Mouse (Mus musculus) gastrocnemius, adult 2 months (tissue): Measurements from ENCODE around the gene Fam71f1. TPM values are rescaled to one million over a fixed set of nuclear protein-coding genes. Genes with fewer than 3 reads are reported as not detected.

Experiments
- DNase-seq: peaks from one replicate; pipeline ENCODE4 v3.0.0; 2022
- H3K27ac ChIP-seq: fragments of 200-600 bp; 2 replicates; pipeline ENCODE4 v1.8.1; 2022; ENCODE audit warnings: mild to moderate bottlenecking
- H3K4me3 ChIP-seq: fragments of 200-600 bp; 2 replicates; pipeline ENCODE4 v1.8.1; 2022; ENCODE audit warnings: mild to moderate bottlenecking, moderate library complexity
- CTCF ChIP-seq: fragments of 200-600 bp; IDR thresholded peaks from 2 replicates; pipeline ENCODE4 v1.8.1; 2022; ENCODE audit warnings: antibody characterized with exemption, mild to moderate bottlenecking, moderate library complexity
- intact Hi-C: fragments of 180-260 bp; cut with DNase I; formaldehyde crosslinking; loops from one replicate; pipeline ENCODE4 v1.15.1; 2025
- long read RNA-seq, 2 experiments: library from polyadenylated mRNA; stranded (forward); transcript quantifications; one replicate each; pipeline ENCODE4 v2.0.0; 2021
- total RNA-seq, 2 experiments: library from RNA; stranded (reverse); gene quantifications; 2 replicates each; pipeline ENCODE4 v1.2.3; 2021

Fam71f1 gene
- not detected for total RNA-seq
- long read RNA-seq, experiment 1 = 0 reads
- long read RNA-seq, experiment 2 = 0 reads

GRCm38 (mm10) chr6:29318879-29319278, at the start of gene Fam71f1:
Fam71f1 (plus strand) TSS chr6:29319140.
- no peak within 1 kb of the TSS for H3K27ac ChIP-seq
- intact Hi-C loops = no loop called here
- no peak for DNase-seq

DNA sequence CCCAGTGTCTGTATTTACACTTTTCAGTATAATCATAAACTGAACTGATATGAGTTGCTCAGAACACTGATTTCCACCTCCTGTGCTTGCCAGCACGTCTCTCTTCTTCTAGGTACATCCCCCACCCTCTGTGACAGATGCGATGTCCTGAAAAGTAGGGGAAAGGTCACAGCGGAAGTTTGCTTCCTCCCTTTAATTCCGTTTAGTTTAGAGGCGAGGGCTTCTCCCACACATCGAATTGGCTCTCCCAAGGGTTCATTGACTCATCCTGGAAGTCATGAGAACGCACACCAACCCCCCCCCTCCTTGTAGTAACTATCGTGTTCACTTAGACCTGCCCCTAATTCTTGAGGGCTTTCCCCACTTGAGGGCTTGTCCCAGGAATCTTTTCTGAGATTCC, 48.0 kb upstream of the Fam71f1 start:
- TF ChIP-seq CTCF = no peak
- Histone ChIP-seq H3K4me3 (peak overlapping the region; percentile 68), H3K27ac (peak overlapping the region; percentile 71)
- DNase-seq = no peak
- intact Hi-C loops = loop anchor here (5.0 kb wide), 1 partner anchor 76 kb away; the partner anchor contains the start of gene Calu

More at GRCm38 (mm10) chr6:29318879-29319278, at the start of gene Fam71f1:
- H3K4me3 ChIP-seq = no peak within 1 kb of the TSS
- TF ChIP-seq CTCF = no peak

DNA sequence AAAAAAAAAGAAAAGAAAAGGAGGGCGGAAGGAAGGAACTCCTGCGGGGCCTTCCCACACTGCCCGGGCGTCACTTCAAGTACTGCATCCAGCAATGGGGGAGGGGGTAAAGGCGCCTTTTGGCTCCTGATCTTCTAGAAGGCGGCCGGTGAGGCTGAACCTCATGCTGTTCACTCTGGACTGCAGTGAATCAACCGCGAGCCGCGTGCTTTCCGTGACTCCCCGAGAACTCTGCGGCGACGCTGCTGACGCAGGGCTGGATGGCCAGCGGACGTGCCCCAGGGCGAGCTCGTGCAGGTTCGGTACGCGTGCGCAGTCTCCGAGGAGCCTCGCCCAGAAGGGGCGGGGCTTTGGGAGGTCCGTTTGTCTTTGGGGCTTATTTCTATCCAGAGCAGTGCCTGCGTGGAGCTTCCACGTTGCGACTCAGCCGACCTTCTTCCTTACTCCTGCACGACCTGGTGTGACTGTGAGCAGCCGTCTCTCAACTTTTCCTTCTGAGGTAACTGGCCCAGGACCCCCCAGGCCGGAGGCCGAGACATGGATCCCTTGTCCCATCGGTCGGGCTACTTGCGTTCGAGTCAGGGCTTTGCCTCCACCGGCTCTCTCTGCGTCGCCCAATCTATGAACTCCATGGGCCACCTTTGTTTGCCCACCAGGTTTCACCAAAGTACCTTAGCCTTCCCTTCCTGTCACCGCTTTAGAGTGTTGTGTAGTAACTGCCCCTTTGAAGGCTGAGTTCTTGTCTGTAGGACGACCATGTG, 46.4 kb upstream of the Fam71f1 start, which contains the start of gene Hilpda:
Gene Hilpda, plus strand, starts transcription at position 177 of the 761 bp plus-strand sequence.
- Histone ChIP-seq H3K4me3 (peak within 1 kb of the TSS; percentile 94), H3K27ac (peak within 1 kb of the TSS; percentile 95)
- DNase-seq = peak; percentile 96
- intact Hi-C loops = loop anchor here (1.0 to 5.0 kb wide), 2 partner anchors 67 to 75 kb away; partner anchors contain the start of gene Calu
- TF ChIP-seq CTCF = no peak

- H3K4me3 ChIP-seq = no peak overlapping the region
- no peak overlapping the region for H3K27ac ChIP-seq
- intact Hi-C loops = no loop called here
- DNase-seq = no peak
- TF ChIP-seq CTCF = no peak
These were observed 42.2 kb upstream of the Fam71f1 start for GRCm38 (mm10) chr6:29276746-29277145.

GRCm38 (mm10) chr6:29278513-29279267, 40.2 kb upstream of the Fam71f1 start:
- no peak overlapping the region for H3K4me3 ChIP-seq
- peak; percentile 41 for DNase-seq
- peak overlapping the region; percentile 56; the same call in 1 of the 2 replicates for H3K27ac ChIP-seq
- peak; percentile 75 for TF ChIP-seq CTCF
- intact Hi-C loops = loop anchor here (1.0 to 2.0 kb wide), 3 partner anchors 38 to 112 kb away; no protein-coding TSS in a partner anchor

DNA sequence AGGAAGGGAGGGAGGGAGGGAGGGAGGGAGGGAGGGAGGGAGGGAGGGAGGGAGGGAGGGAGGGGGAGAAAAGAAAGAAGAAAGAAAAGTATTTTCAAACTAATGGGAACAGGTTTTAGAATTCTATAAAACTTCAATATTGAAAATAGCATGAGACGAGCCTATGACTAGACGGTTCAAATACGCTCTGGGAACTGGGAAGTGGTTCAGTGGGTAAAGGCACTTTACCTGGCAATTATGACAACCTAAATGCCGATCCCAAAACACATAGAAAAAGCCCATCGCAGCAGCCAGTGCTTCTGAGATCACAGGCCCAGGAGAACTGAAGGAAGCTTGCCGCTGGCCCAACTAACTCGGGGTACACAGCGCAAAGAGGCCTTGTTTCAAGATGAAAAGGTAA, 39.6 kb upstream of the Fam71f1 start, which contains the start of gene Fam71f2:
Gene Fam71f2, plus strand, starts transcription at position 301 of the 400 bp plus-strand sequence.
- TF ChIP-seq CTCF = no peak; the same call in 1 of the 2 replicates
- Histone ChIP-seq H3K4me3 (no peak within 1 kb of the TSS), H3K27ac (peak within 1 kb of the TSS; percentile 56; the same call in 1 of the 2 replicates)
- intact Hi-C loops = loop anchor here (1.0 to 2.0 kb wide), 3 partner anchors 38 to 112 kb away; no protein-coding TSS in a partner anchor
- DNase-seq = no peak

DNA sequence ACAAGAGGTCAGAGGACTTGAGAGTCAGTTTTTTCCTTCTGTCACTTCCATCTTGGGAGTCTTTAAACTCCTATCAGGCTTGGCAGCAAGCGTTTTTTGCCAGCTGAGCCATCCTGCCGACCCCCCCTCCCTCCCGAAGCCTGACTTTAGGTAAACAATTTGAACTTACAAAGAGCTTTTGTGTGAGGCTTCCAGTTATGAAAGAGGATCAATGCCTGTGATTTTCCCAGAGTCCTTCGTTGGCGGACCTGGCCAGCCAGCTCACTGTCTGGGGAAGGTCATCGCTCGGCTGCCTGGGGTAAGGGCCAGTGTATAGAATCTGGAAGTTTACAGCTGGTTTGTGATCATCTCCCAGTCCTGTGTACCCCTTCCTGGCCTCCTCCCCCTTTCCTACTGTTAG, 38.3 kb upstream of the Fam71f1 start:
- intact Hi-C loops = no loop called here
- no peak for TF ChIP-seq CTCF
- Histone ChIP-seq H3K4me3 (no peak overlapping the region), H3K27ac (no peak overlapping the region)
- no peak for DNase-seq

- no peak for DNase-seq
- no peak for TF ChIP-seq CTCF
- H3K27ac ChIP-seq = no peak overlapping the region
- no peak overlapping the region for H3K4me3 ChIP-seq
- intact Hi-C loops = no loop called here
These were observed 32.1 kb upstream of the Fam71f1 start for GRCm38 (mm10) chr6:29286870-29287269.

DNA sequence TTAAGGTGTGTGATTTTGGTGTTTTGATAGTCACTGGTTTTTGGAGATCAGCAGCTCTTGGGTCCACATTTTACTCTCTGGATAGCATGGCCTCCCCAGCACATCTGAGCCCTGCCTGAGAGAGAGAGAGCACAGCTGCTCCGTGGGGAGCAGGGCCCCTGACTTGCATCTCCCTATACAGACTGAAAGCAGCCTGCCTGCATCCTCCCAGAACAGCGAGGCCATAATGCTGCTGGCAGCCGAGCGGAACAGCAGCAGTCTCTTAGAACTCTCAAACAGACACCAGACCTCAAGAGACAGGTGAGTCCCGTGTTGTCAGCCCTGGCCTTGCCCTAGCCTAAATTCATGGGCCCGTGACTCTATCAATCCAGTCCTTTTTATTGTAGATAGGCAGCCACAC, 31.5 kb upstream of the Fam71f1 start:
- TF ChIP-seq CTCF = no peak
- Histone ChIP-seq H3K27ac (no peak overlapping the region), H3K4me3 (no peak overlapping the region)
- DNase-seq = no peak
- intact Hi-C loops = no loop called here

DNA sequence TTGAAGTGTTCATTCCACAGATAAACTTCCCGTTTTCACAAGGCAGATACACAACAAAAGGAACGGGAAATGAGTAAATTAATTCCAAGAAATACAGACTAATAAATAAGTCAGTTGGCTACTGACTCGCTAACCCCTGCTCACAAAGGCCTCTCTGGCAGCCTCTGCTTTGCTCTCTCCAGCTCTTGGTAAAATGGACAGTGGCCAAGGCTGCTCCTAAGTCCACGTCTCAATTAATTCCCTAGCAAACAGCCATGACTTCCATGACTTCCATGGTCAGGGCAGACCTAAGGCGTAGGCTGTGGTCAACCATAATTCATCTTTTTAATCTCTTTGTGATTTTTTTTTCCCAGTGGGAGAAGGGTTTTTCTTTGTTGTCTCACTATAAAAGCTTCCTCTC, 31.0 kb upstream of the Fam71f1 start:
- Histone ChIP-seq H3K27ac (no peak overlapping the region), H3K4me3 (no peak overlapping the region)
- intact Hi-C loops = no loop called here
- TF ChIP-seq CTCF = no peak
- DNase-seq = no peak

DNA sequence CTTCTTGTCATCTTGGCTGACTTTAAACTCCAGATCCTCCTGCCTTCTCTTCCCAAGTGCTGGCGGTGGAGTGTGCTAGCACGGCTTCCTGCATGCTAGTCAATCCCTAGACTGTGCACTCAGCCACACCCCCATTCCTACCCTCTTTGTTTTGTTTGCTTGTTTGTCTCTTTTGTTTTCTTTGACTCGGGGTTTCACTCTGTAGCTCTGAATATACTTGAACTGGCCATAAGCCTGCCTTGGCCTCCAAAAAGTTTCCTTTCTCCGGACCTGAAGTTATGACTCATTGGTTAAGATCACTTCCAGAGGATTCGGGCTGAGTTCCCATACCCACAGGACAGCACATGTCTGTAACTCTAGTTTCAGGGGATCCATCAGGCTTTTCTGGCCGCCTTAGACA, 30.3 kb upstream of the Fam71f1 start:
- TF ChIP-seq CTCF = no peak
- intact Hi-C loops = no loop called here
- DNase-seq = peak; percentile 30
- Histone ChIP-seq H3K27ac (peak overlapping the region; percentile 40; the same call in 1 of the 2 replicates), H3K4me3 (no peak overlapping the region)

GRCm38 (mm10) chr6:29299112-29299511, 19.8 kb upstream of the Fam71f1 start:
- DNase-seq = no peak

GRCm38 (mm10) chr6:29303251-29303650, 15.7 kb upstream of the Fam71f1 start:
- no peak for DNase-seq
- Histone ChIP-seq H3K4me3 (no peak overlapping the region), H3K27ac (no peak overlapping the region)
- intact Hi-C loops = no loop called here
- TF ChIP-seq CTCF = no peak

More at GRCm38 (mm10) chr6:29299112-29299511, 19.8 kb upstream of the Fam71f1 start:
- intact Hi-C loops = no loop called here
- TF ChIP-seq CTCF = no peak
- Histone ChIP-seq H3K4me3 (no peak overlapping the region), H3K27ac (no peak overlapping the region)
